Mouse (Mus musculus): ENCODE data around the gene Polr3h.

DNA sequence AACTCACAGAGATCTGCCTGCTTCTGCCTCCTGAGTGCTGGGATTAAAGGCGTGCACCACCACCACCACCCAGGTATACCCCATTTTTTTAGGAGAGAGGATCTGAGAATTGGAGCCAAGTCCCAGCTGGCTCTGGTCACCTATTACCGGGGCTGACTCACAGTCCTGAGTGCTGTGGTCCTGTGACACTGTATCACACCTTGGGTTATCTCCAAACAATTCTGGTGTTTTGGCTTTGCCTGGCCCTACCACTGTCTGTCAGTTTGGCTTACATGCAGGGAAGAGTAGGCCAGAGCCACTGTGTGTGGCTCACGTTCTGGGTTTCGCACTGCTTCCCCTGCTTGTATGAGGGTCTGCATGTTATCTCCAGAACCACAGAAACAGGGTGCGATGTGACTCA lies 14.2 kb upstream of the Polr3h start:
- TF ChIP-seq GATA1 (IDR thresholded peaks at IDR 0.05; ENCODE audit: low read length) (no peak), TAL1 (IDR thresholded peaks at IDR 0.05; ENCODE audit: low read length) (no peak)
